Mouse (Mus musculus) olfactory bulb, adult 2 months (tissue): Measurements from ENCODE around the gene Rims4. TPM values are rescaled to one million over a fixed set of nuclear protein-coding genes. Genes with fewer than 3 reads are reported as not detected.
A peak's percentile ranks its signal among the peaks of the same experiment; 100 is the strongest.

Experiments
- H3K27ac ChIP-seq: fragments of 200-500 bp; 2 replicates; pipeline ENCODE4 v1.5.1; 2012; ENCODE audit warnings: low read depth, low read length; ENCODE audit not compliant: insufficient read depth
- H3K4me1 ChIP-seq: fragments of 200-500 bp; 2 replicates; pipeline ENCODE4 v1.6.1; 2012; ENCODE audit warnings: low read length; ENCODE audit not compliant: control insufficient read depth, insufficient read depth
- H3K4me3 ChIP-seq: fragments of 200-500 bp; 2 replicates; pipeline ENCODE4 v1.5.1; 2012; ENCODE audit warnings: mild to moderate bottlenecking, low read depth, low read length, moderate library complexity; ENCODE audit not compliant: insufficient read depth
- CTCF ChIP-seq: fragments of 200-500 bp; IDR thresholded peaks from 2 replicates; pipeline ENCODE4 v1.5.1; 2012; ENCODE audit warnings: low read depth, mild to moderate bottlenecking, low read length, moderate library complexity; ENCODE audit not compliant: insufficient read depth
- POLR2A ChIP-seq: fragments of 200-500 bp; IDR thresholded peaks from 2 replicates; pipeline ENCODE4 v1.6.1; 2012; ENCODE audit warnings: mild to moderate bottlenecking, low read depth, low read length, moderate library complexity; ENCODE audit not compliant: insufficient read depth
- WGBS: fragments of 180-500 bp; shearing (Covaris S2); methylation state at CpG from one replicate; pipeline ENCODE4 v1.1.7; 2018; 5-methylcytosine and 5-hydroxymethylcytosine counted together
- polyA plus RNA-seq: library from polyadenylated mRNA; stranded (reverse); fragments of >200 nt; gene quantifications from 2 replicates; pipeline ENCODE4 v1.2.4, GENCODE M21; 2012; ENCODE audit warnings: low replicate concordance; ENCODE audit not compliant: missing spikeins, insufficient read depth, insufficient read length

Rims4 gene
- polyA plus RNA-seq, 1 experiment, result not detected

DNA sequence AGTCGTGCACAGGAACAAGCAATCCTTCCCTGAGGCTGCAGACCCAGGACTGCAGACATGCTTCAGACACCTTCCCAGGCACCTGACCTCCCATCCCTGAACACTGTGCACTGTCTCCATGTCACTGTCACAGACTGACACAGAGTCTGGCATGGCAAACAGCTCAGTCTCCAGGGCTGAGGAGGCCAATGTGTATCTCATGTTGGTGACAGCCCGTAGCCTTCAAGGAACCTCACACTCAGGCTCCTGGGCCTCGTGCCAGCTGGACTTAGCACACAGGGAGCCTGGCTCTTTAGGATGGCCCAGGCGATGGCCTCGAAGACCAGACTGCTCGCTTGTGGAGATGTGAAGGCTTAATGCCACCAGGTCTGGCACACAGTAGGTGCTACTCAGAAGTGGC is 37.6 kb downstream of the Rims4 start:
- 71% methylated on average over 6 of the region's 6 CpGs for WGBS
- Histone ChIP-seq H3K4me1 (peaks cover 22% of the 10 kb centered on the region), H3K4me3 (no peak overlapping the region), H3K27ac (no peak overlapping the region)
- TF ChIP-seq CTCF (no peak), POLR2A (no peak)

DNA sequence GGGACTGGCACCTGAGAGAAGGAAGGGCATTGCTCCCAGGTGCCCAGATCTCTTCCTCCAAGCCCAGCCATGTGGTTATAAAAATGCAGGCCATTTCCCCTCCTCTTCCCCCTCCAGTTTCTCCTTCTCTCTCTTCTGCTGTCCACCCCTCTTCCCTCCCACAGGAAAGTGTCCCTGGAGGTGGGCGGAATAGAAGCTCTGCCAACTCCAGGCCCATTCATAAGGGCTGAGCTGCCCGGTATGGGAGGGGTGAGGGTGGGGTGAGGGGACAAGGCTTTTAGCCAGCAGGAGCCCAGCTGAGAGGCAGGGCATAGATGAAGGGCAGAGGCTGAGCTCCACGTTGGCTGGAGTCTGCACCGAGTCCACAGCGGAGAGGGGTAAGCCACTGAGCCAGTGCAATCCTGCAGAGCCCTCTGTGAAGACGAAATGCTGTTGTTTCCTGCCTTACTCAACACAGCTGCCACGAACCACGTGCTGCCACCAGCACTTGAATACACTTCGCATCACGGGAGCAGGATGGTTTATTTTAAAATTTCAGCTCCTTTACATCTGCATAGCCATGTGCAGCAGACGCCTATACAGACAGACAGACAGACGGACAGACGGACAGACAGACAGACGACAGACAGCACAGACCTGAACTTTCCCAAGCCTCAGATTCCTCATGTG is 41.5 kb downstream of the Rims4 start:
- TF ChIP-seq POLR2A (no peak), CTCF (no peak)
- Histone ChIP-seq H3K4me3 (no peak overlapping the region), H3K27ac (0 out of 2 replicates have a peak overlapping the region, but pooled peaks have one; percentile 5), H3K4me1 (peaks cover 26% of the 10 kb centered on the region)
- 39% methylated on average over 14 of the region's 14 CpGs for WGBS

DNA sequence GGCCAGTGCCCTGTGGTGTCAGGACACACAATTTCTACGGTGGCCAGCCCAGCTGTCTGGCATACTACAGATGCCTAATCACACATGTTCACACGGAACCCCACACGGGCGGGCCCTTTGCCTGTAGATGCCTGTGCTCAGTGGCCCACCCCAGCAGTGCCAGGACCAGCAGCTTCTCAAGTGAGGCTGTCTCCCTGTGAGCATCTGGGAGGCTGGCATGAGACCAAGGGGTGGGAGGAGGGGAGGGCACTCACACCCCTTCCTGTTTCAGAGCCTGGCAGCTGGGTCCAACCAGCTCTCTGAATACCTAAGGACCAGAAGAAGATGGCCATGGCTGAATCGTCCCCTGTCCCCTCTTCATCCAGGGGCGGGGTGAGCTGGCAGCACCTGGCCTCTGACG is 43.0 kb downstream of the Rims4 start:
- Histone ChIP-seq H3K27ac (no peak overlapping the region), H3K4me1 (peaks cover 28% of the 10 kb centered on the region), H3K4me3 (no peak overlapping the region)
- TF ChIP-seq CTCF, result no peak
- TF ChIP-seq POLR2A, result no peak
- 45% methylated on average over 7 of the region's 7 CpGs for WGBS

DNA sequence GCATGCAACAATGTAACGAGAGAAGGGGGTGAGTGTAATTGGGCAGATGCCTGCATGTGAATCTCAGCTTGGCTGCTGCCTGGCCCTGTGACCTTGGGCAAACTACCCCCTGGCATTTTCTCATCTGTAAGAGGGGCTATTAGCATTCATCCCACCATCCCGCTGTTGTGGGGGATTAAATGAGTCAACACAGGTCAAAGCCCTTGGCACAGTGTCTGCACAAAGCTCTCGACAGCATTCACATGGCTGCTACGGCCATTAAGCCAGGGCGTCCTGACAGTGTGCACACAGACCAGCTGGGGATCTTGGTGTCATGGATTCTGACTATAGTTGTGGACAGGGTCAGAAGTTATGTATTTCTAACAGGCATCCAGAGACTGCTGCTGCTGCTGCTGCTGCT is 43.6 kb downstream of the Rims4 start:
- WGBS, result 64% methylated on average over 5 of the region's 5 CpGs
- no peak overlapping the region for H3K4me3 ChIP-seq
- H3K27ac ChIP-seq, result no peak overlapping the region
- peaks cover 34% of the 10 kb centered on the region for H3K4me1 ChIP-seq
- TF ChIP-seq CTCF (no peak), POLR2A (no peak)

DNA sequence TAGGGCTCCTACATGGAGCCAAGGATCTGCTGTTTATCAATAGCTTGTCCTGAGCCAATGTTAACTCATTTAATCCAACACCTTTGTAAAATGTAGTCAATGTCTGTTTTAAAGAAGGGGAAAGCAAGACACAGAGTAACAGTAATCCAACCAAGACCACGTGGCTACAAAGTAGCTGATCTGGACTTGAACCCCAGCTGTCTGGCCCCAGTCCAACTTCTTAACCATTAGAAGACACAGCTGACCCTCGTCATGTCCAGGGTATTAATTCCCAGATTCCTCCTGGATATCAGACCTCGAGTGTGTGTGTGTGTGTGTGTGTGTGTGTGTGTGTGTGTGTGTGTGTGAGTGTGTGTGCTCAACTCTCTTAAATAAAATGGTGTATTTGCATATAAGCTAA is 46.6 kb downstream of the Rims4 start:
- H3K27ac ChIP-seq, result no peak overlapping the region
- no peak overlapping the region for H3K4me3 ChIP-seq
- peaks cover 32% of the 10 kb centered on the region for H3K4me1 ChIP-seq
- TF ChIP-seq POLR2A, result no peak
- TF ChIP-seq CTCF, result no peak
- WGBS, result 64% methylated on average over 3 of the region's 3 CpGs

DNA sequence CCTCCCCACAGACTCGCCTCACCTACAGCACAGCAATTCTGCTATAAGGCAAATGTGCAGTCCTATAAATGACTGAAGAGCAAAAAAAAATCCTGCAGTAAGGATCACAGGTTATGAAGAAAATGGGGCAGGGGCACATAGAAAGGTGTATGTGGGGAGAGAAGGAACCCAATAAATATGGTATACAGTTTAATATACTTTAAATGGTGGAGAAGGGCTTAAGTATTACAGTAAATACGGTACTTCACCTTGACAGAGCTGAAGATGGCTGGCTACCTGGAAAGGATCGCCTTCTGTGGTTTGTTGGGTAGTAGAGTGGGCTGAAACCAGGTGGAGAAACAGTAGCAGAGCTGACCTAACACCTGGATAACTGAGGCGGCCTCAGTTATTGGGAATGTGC is 47.2 kb downstream of the Rims4 start:
- 94% methylated on average over 4 of the region's 4 CpGs for WGBS
- Histone ChIP-seq H3K4me1 (peaks cover 26% of the 10 kb centered on the region), H3K27ac (no peak overlapping the region), H3K4me3 (no peak overlapping the region)
- TF ChIP-seq CTCF (no peak), POLR2A (no peak)

DNA sequence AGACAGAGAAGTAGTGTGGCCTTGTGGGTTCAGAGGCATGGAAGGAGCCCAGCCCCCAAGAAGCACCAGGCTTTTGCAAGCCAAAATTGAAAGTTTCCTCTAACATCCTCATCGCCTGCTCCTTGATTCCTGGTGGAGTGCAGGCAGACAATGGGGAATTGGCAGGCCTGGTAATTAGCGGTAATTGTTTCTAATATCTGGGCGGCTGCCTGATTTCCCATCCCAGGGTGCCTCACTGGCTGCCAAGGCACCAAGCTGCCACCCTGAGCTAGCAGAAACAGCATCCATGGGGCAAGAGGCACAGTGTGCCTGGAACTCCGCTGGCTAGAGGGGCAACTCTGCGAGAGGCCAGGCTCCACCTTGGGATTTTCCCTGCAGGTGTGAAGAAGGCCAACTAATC is 48.7 kb downstream of the Rims4 start:
- no peak overlapping the region for H3K4me3 ChIP-seq
- H3K27ac ChIP-seq, result no peak overlapping the region
- TF ChIP-seq CTCF, result no peak
- no peak for TF ChIP-seq POLR2A
- peaks cover 15% of the 10 kb centered on the region for H3K4me1 ChIP-seq
- 20% methylated on average over 5 of the region's 5 CpGs for WGBS

DNA sequence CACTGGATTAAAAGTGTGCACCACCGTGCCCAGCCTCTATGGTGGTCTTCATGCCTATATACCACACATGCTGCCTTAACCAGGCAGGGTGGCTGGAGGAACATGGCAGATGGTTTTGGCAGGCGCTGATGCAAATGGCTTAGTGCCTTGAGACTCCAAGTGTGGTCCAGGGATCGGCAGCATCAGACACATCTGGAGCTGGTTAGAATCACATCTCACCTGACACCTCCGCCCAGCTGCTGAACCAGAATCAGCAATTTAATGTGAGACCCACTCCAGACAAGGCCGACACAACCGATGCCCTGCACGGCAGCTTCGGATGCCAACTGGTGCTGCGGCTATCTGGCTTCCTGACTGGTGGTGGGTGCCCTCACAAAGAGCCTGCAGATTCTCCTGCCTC is 52.4 kb downstream of the Rims4 start:
- no peak overlapping the region for H3K27ac ChIP-seq
- H3K4me1 ChIP-seq, result peaks cover 15% of the 10 kb centered on the region
- 96% methylated on average over 9 of the region's 9 CpGs for WGBS
- no peak overlapping the region for H3K4me3 ChIP-seq
- TF ChIP-seq POLR2A (no peak), CTCF (no peak)

DNA sequence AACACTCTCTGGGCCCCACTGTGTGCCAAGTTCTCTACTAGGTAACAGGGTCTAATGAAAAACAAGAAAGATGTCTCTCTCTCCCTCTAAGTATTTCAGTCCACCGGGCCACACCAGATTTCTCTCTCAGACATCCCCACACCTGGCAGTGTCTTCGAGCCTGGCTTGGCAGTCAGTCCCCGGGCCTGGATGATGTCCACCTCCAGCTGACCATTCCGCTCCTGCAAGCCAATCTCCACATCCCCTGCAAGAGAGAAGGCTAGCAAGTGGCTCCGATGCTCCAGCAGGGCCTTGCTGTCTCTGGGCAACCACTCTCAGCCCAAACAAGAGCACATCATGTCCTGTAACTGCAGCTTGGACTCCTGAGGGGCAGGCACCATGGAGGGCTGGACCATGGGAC is 53.2 kb downstream of the Rims4 start:
- H3K27ac ChIP-seq, result no peak overlapping the region
- no peak for TF ChIP-seq POLR2A
- no peak for TF ChIP-seq CTCF
- WGBS, result 96% methylated on average over 5 of the region's 5 CpGs
- H3K4me1 ChIP-seq, result peaks cover 11% of the 10 kb centered on the region
- no peak overlapping the region for H3K4me3 ChIP-seq

DNA sequence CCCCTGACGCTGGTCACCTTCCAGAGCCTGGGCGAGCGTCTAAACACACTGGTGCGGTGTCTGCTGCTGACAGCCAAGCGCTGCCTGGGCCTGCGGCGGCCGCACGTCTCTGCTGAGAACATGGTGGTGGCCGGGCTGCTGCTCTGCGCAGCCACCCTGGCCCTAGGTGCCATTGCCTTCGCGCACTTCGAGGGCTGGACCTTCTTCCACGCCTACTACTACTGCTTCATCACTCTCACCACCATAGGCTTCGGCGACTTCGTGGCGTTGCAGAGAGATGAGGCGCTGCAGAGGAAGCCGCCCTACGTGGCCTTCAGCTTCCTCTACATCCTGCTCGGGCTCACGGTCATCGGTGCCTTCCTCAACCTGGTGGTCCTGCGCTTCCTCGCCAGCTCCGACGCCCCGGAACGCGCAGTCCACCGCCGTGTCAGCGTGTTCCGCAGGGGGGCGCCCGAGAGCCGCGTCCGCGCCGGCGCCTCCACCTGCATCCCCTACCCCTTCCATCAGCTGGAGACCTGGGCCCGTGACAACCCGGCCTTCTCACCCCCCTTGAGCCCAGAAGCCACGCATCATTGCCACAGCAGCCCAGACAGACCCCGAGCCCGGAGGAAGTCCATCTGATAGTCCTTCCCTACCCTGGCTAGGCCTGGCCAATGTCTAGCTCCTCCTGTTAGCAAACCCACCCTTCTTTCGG is 60.1 kb downstream of the Rims4 start:
- TF ChIP-seq POLR2A (no peak), CTCF (peak; percentile 84)
- WGBS, result 18% methylated on average over 50 of the region's 50 CpGs
- peaks cover 9% of the 10 kb centered on the region for H3K4me1 ChIP-seq
- no peak overlapping the region for H3K27ac ChIP-seq
- no peak overlapping the region for H3K4me3 ChIP-seq
